Mouse (Mus musculus) CH12.LX (cell line): ENCODE measurements around the gene Pla2g4f. TPM values are rescaled to one million over a fixed set of nuclear protein-coding genes. Genes with fewer than 3 reads are reported as not detected.

Experiments used
- DNase-seq: peaks from one replicate; pipeline ENCODE4 v3.0.0-alpha.2; 2013; ENCODE audit errors: extremely low read depth
- H3K27ac ChIP-seq: 2 replicates; pipeline ENCODE4 v1.5.1; 2012; ENCODE audit warnings: low read depth, mild to moderate bottlenecking, control low read depth, moderate library complexity; ENCODE audit not compliant: insufficient read depth
- H3K27me3 ChIP-seq: replicated peaks from 2 replicates; pipeline ENCODE3; 2012; ENCODE audit warnings: inconsistent platforms
- H3K36me3 ChIP-seq, 2 experiments: replicated peaks in 1 of 2; 2 replicates each; pipeline versions ENCODE3 to v1.6.1; 2012; ENCODE audit warnings: inconsistent platforms in 1 of 2, low read length in 1 of 2, mild to moderate bottlenecking in 1 of 2, mixed read lengths in 1 of 2, moderate library complexity in 1 of 2; ENCODE audit not compliant: control insufficient read depth in 1 of 2, insufficient read depth in 1 of 2
- H3K4me1 ChIP-seq, 2 experiments: 2 replicates each; pipeline ENCODE4 v1.6.1; 2012; ENCODE audit warnings: inconsistent platforms in 1 of 2, moderate library complexity in 1 of 2; ENCODE audit not compliant: insufficient read depth in 2 of 2, control insufficient read depth in 1 of 2
- H3K4me2 ChIP-seq: 2 replicates; pipeline ENCODE4 v1.6.1; 2012; ENCODE audit warnings: low read depth, mild to moderate bottlenecking, control low read depth; ENCODE audit not compliant: poor library complexity, insufficient read depth, severe bottlenecking
- H3K4me3 ChIP-seq, 3 experiments: fragments of 150-350 bp in 1 of 3; sonication (generic) in 1 of 3; replicated peaks in 1 of 3; 2 replicates each; pipeline versions ENCODE3 to v1.5.1; 2011 to 2012; ENCODE audit warnings: low read depth in 2 of 3, low read length in 2 of 3, mild to moderate bottlenecking in 2 of 3, moderate library complexity in 2 of 3, control low read depth in 1 of 3, improper control_type of control experiment in 1 of 3, inconsistent platforms in 1 of 3, mixed read lengths in 1 of 3; ENCODE audit not compliant: poor library complexity in 1 of 3
- H3K79me2 ChIP-seq: replicated peaks from 2 replicates; pipeline ENCODE4 v1.6.1; 2012; ENCODE audit warnings: mild to moderate bottlenecking, moderate library complexity; ENCODE audit not compliant: control insufficient read depth, poor library complexity, insufficient read depth, severe bottlenecking; ENCODE audit errors: extremely low read depth
- H3K9ac ChIP-seq: 2 replicates; pipeline ENCODE4 v1.6.1; 2012; ENCODE audit warnings: low read depth, mild to moderate bottlenecking, control low read depth, moderate library complexity; ENCODE audit not compliant: insufficient read depth
- H3K9me3 ChIP-seq: replicated peaks from 2 replicates; pipeline ENCODE3; 2012; ENCODE audit warnings: low read length, inconsistent platforms, mixed read lengths
- CHD1 ChIP-seq: IDR thresholded peaks from 2 replicates; pipeline ENCODE4 v1.6.1; 2012; ENCODE audit warnings: low read depth, low read length, improper control_type of control experiment, inconsistent platforms
- CTCF ChIP-seq, 2 experiments: IDR thresholded peaks in 1 of 2; conservative IDR thresholded peaks in 1 of 2; 2 replicates each; pipeline ENCODE4 v1.5.1; 2011 to 2012; ENCODE audit warnings: low read depth in 2 of 2, low read length in 2 of 2, improper control_type of control experiment in 1 of 2, inconsistent platforms in 1 of 2, mild to moderate bottlenecking in 1 of 2, moderate library complexity in 1 of 2
- E2F4 ChIP-seq: IDR thresholded peaks from 2 replicates; pipeline ENCODE4 v1.6.1; 2011; ENCODE audit warnings: low read depth, low read length, improper control_type of control experiment; ENCODE audit not compliant: insufficient replicate concordance
- ELF1 ChIP-seq: IDR thresholded peaks from 2 replicates; pipeline ENCODE4 v1.6.1; 2014; ENCODE audit warnings: low read depth, mild to moderate bottlenecking, inconsistent platforms, low read length, improper control_type of control experiment
- GABPA ChIP-seq: IDR thresholded peaks from 2 replicates; pipeline ENCODE4 v1.6.1; 2012; ENCODE audit warnings: low read depth, low read length, improper control_type of control experiment, inconsistent platforms; ENCODE audit not compliant: insufficient replicate concordance
- MAFK ChIP-seq: IDR thresholded peaks from 2 replicates; pipeline ENCODE4 v1.6.1; 2011; ENCODE audit warnings: low read length, improper control_type of control experiment; ENCODE audit not compliant: insufficient replicate concordance
- MXI1 ChIP-seq: IDR thresholded peaks from 2 replicates; pipeline ENCODE4 v1.6.1; 2011; ENCODE audit warnings: mild to moderate bottlenecking, low read depth, low read length, improper control_type of control experiment
- MYC ChIP-seq: IDR thresholded peaks from 2 replicates; pipeline ENCODE4 v1.6.1; 2011; ENCODE audit warnings: low read depth, mild to moderate bottlenecking, improper control_type of control experiment, low read length
- NELFE ChIP-seq: IDR thresholded peaks from 2 replicates; pipeline ENCODE4 v1.6.1; 2011; ENCODE audit warnings: low read depth, low read length, improper control_type of control experiment
- POLR2A ChIP-seq: IDR thresholded peaks from 2 replicates; pipeline ENCODE4 v1.6.1; 2011; ENCODE audit warnings: low read depth, mild to moderate bottlenecking, improper control_type of control experiment, low read length
- POLR2AphosphoS2 ChIP-seq: IDR thresholded peaks from 2 replicates; pipeline ENCODE4 v1.6.1; 2011; ENCODE audit warnings: low read depth, low read length, improper control_type of control experiment
- RAD21 ChIP-seq: IDR thresholded peaks from 2 replicates; pipeline ENCODE4 v1.6.1; 2011; ENCODE audit warnings: low read depth, mild to moderate bottlenecking, low read length, improper control_type of control experiment, moderate library complexity
- SIN3A ChIP-seq: IDR thresholded peaks from 2 replicates; pipeline ENCODE4 v1.6.1; 2012; ENCODE audit warnings: low read length, improper control_type of control experiment, inconsistent platforms
- SMC3 ChIP-seq: IDR thresholded peaks from 2 replicates; pipeline ENCODE4 v1.6.1; 2011; ENCODE audit warnings: low read depth, low read length, improper control_type of control experiment
- TBP ChIP-seq: conservative IDR thresholded peaks from 2 replicates; pipeline ENCODE4 v1.6.1; 2011; ENCODE audit warnings: low read depth, low read length, improper control_type of control experiment
- UBTF ChIP-seq: IDR thresholded peaks from 2 replicates; pipeline ENCODE4 v1.6.1; 2012; ENCODE audit warnings: low read depth, mild to moderate bottlenecking, inconsistent platforms, low read length, improper control_type of control experiment, moderate library complexity
- USF1 ChIP-seq: IDR thresholded peaks from 2 replicates; pipeline ENCODE4 v1.6.1; 2014; ENCODE audit warnings: low read depth, mild to moderate bottlenecking, inconsistent platforms, low read length, improper control_type of control experiment
- USF2 ChIP-seq: conservative IDR thresholded peaks from 2 replicates; pipeline ENCODE4 v1.6.1; 2011; ENCODE audit warnings: low read depth, low read length, improper control_type of control experiment
- ZC3H11A ChIP-seq: IDR thresholded peaks from 2 replicates; pipeline ENCODE4 v1.6.1; 2012; ENCODE audit warnings: low read depth, mild to moderate bottlenecking, inconsistent platforms, low read length, improper control_type of control experiment
- ZKSCAN1 ChIP-seq: IDR thresholded peaks from 2 replicates; pipeline ENCODE4 v1.6.1; 2012; ENCODE audit warnings: low read depth, inconsistent platforms, low read length, improper control_type of control experiment, borderline replicate concordance
- ZNF384 ChIP-seq: IDR thresholded peaks from 2 replicates; pipeline ENCODE4 v1.6.1; 2012; ENCODE audit warnings: low read depth, low read length, improper control_type of control experiment, inconsistent platforms
- dilution Hi-C: fragments of 300-500 bp; cut with MboI; formaldehyde crosslinking; loops from 2 replicates; pipeline ENCODE4 v1.14.3; 2020; ENCODE audit warnings: low sequenced_read_pairs; ENCODE audit not compliant: extremely low pct_unique_long_range_greater_than_20kb, extremely low pct_ligation_motif_present
- in situ Hi-C: fragments of 300-500 bp; cut with MboI; formaldehyde crosslinking; loops from 3 replicates; pipeline ENCODE4 v1.14.3; 2019; ENCODE audit warnings: low sequenced_read_pairs, low pct_ligation_motif_present, low pct_unique_long_range_greater_than_20kb, mixed read lengths
- polyA plus RNA-seq: library from polyadenylated mRNA; unstranded; fragments of >175 nt; gene quantifications from 2 replicates; pipeline ENCODE4 v1.2.1, GENCODE M21; 2012; ENCODE audit warnings: low read depth; ENCODE audit not compliant: insufficient read length
- total RNA-seq, 2 experiments: library from RNA; depleted of rRNA; stranded (reverse); fragments of 300-350 nt in 1 of 2; fragments of >200 nt in 1 of 2; gene quantifications; 2 replicates each; pipeline ENCODE4 v1.2.3; 2012 to 2014

Gene Pla2g4f
- total and polyA plus RNA-seq, 3 experiments: 0.30 to 1.3 TPM; not detected in 1

GRCm38 (mm10) chr2:120337886-120338285 is 23.9 kb upstream of the Pla2g4f start:
- DNase-seq: no peak
- H3K4me2 ChIP-seq: no peak overlapping the region
- no peaks in the 10 kb centered on the region for H3K9me3 ChIP-seq
- dilution Hi-C loops: no loop called here
- H3K79me2 ChIP-seq: no peaks in the 10 kb centered on the region
- in situ Hi-C loops: no loop called here
- H3K36me3 ChIP-seq: peaks cover 63 to 88% of the 10 kb centered on the region in 2 experiments
- no peak overlapping the region for H3K9ac ChIP-seq
- no peaks in the 10 kb centered on the region for H3K27me3 ChIP-seq
- TF ChIP-seq CTCF (conservative IDR thresholded peaks at IDR 0.05 in 1 of 2, IDR thresholded peaks at IDR 0.05 in 1 of 2; ENCODE audit: low read depth in 2 of 2, low read length in 2 of 2): peak in 1 of 2 experiments; percentile 43; a peak in 2 of 4 replicates
- no peak for TF ChIP-seq USF2
- H3K4me1 ChIP-seq: no peaks in the 10 kb centered on the region
- H3K4me3 ChIP-seq: no peak overlapping the region
- H3K27ac ChIP-seq: no peak overlapping the region

GRCm38 (mm10) chr2:120331575-120331974 is 17.6 kb upstream of the Pla2g4f start:
- H3K79me2 ChIP-seq: no peaks in the 10 kb centered on the region
- TF ChIP-seq ZNF384 (no peak), MYC (no peak), CHD1 (no peak), MXI1 (no peak), USF1 (no peak), RAD21 (no peak), POLR2AphosphoS2 (no peak), ELF1 (no peak), TBP (no peak), SIN3A (no peak), NELFE (no peak), E2F4 (no peak), GABPA (no peak), MAFK (no peak), SMC3 (no peak), ZKSCAN1 (no peak), ZC3H11A (no peak), POLR2A (no peak), UBTF (no peak), CTCF (conservative IDR thresholded peaks at IDR 0.05 in 1 of 2, IDR thresholded peaks at IDR 0.05 in 1 of 2; ENCODE audit: low read depth in 2 of 2, low read length in 2 of 2) (no peak)
- H3K4me3 ChIP-seq: no peak overlapping the region
- DNase-seq: no peak
- no peaks in the 10 kb centered on the region for H3K4me1 ChIP-seq
- dilution Hi-C loops (no loop called here), in situ Hi-C loops (no loop called here)
- no peak overlapping the region for H3K9ac ChIP-seq
- peaks cover 63 to 84% of the 10 kb centered on the region in 2 experiments for H3K36me3 ChIP-seq
- H3K4me2 ChIP-seq: no peak overlapping the region
- no peaks in the 10 kb centered on the region for H3K9me3 ChIP-seq
- H3K27me3 ChIP-seq: no peaks in the 10 kb centered on the region
- H3K27ac ChIP-seq: no peak overlapping the region
